Mouse (Mus musculus): Measurements from ENCODE around the gene Gpi1. TPM values are rescaled to one million over a fixed set of nuclear protein-coding genes. Genes with fewer than 3 reads are reported as not detected.

Gpi1 gene
- polyA plus RNA-seq, 1 experiment from 2014 or later: 179 TPM

GRCm38 (mm10) chr7:34250738-34251137 is 20.6 kb upstream of the Gpi1 start, which contains the start of gene Gm6096:
Gm6096 (plus strand) TSS chr7:34251038.
- H3K36me3 ChIP-seq (ENCODE audit: control insufficient read depth, insufficient read depth): peaks cover 69% of the 10 kb centered on the region
- no peak for ATAC-seq
- WGBS: 94% methylated on average over 7 of the region's 7 CpGs
- H3K9ac ChIP-seq (ENCODE audit: low read depth, low read length): no peak within 1 kb of the TSS
- no peak within 1 kb of the TSS for H3K4me3 ChIP-seq (ENCODE audit: low read depth, low read length)
- no peak for TF ChIP-seq CTCF (IDR thresholded peaks at IDR 0.05; ENCODE audit: low read depth)
- H3K27ac ChIP-seq (ENCODE audit: low read depth, low read length): no peak within 1 kb of the TSS
- H3K4me2 ChIP-seq (replicated peaks; ENCODE audit: low read depth): no peak within 1 kb of the TSS
- no peaks in the 10 kb centered on the region for H3K9me3 ChIP-seq (ENCODE audit: control insufficient read depth)
- no peaks in the 10 kb centered on the region for H3K4me1 ChIP-seq (replicated peaks; ENCODE audit: control insufficient read depth, insufficient read depth, low read length)
- H3K27me3 ChIP-seq (replicated peaks; ENCODE audit: control insufficient read depth, insufficient read depth, low read length): no peaks in the 10 kb centered on the region

GRCm38 (mm10) chr7:34246870-34247499 is 16.8 kb upstream of the Gpi1 start:
- ATAC-seq: no peak
- no peak for TF ChIP-seq CTCF (IDR thresholded peaks at IDR 0.05; ENCODE audit: low read depth)
- Histone ChIP-seq H3K27ac (ENCODE audit: low read depth, low read length) (no peak overlapping the region), H3K36me3 (ENCODE audit: control insufficient read depth, insufficient read depth) (peaks cover 73% of the 10 kb centered on the region), H3K9ac (ENCODE audit: low read depth, low read length) (no peak overlapping the region), H3K4me3 (ENCODE audit: low read depth, low read length) (no peak overlapping the region), H3K4me1 (replicated peaks; ENCODE audit: control insufficient read depth, insufficient read depth, low read length) (no peaks in the 10 kb centered on the region), H3K27me3 (replicated peaks; ENCODE audit: control insufficient read depth, insufficient read depth, low read length) (no peaks in the 10 kb centered on the region), H3K4me2 (replicated peaks; ENCODE audit: low read depth) (no peak overlapping the region), H3K9me3 (ENCODE audit: control insufficient read depth) (no peaks in the 10 kb centered on the region)
- 84% methylated on average over 3 of the region's 3 CpGs for WGBS

GRCm38 (mm10) chr7:34242176-34242575 is 12.0 kb upstream of the Gpi1 start:
- ATAC-seq: no peak
- H3K4me3 ChIP-seq (ENCODE audit: low read depth, low read length): no peak overlapping the region
- WGBS: 95% methylated on average over 11 of the region's 11 CpGs
- no peak overlapping the region for H3K4me2 ChIP-seq (replicated peaks; ENCODE audit: low read depth)
- H3K4me1 ChIP-seq (replicated peaks; ENCODE audit: control insufficient read depth, insufficient read depth, low read length): no peaks in the 10 kb centered on the region
- H3K9ac ChIP-seq (ENCODE audit: low read depth, low read length): no peak overlapping the region
- TF ChIP-seq CTCF (IDR thresholded peaks at IDR 0.05; ENCODE audit: low read depth): no peak
- no peaks in the 10 kb centered on the region for H3K27me3 ChIP-seq (replicated peaks; ENCODE audit: control insufficient read depth, insufficient read depth, low read length)
- H3K36me3 ChIP-seq (ENCODE audit: control insufficient read depth, insufficient read depth): peaks cover 76% of the 10 kb centered on the region
- no peaks in the 10 kb centered on the region for H3K9me3 ChIP-seq (ENCODE audit: control insufficient read depth)
- no peak overlapping the region for H3K27ac ChIP-seq (ENCODE audit: low read depth, low read length)

GRCm38 (mm10) chr7:34238086-34238485 is 8.0 kb upstream of the Gpi1 start:
- H3K9ac ChIP-seq (ENCODE audit: low read depth, low read length): no peak overlapping the region
- no peak overlapping the region for H3K27ac ChIP-seq (ENCODE audit: low read depth, low read length)
- no peaks in the 10 kb centered on the region for H3K9me3 ChIP-seq (ENCODE audit: control insufficient read depth)
- TF ChIP-seq CTCF (IDR thresholded peaks at IDR 0.05; ENCODE audit: low read depth): no peak
- 90% methylated on average over 5 of the region's 5 CpGs for WGBS
- H3K36me3 ChIP-seq (ENCODE audit: control insufficient read depth, insufficient read depth): peaks cover 50% of the 10 kb centered on the region
- H3K27me3 ChIP-seq (replicated peaks; ENCODE audit: control insufficient read depth, insufficient read depth, low read length): no peaks in the 10 kb centered on the region
- no peaks in the 10 kb centered on the region for H3K4me1 ChIP-seq (replicated peaks; ENCODE audit: control insufficient read depth, insufficient read depth, low read length)
- H3K4me2 ChIP-seq (replicated peaks; ENCODE audit: low read depth): no peak overlapping the region
- no peak overlapping the region for H3K4me3 ChIP-seq (ENCODE audit: low read depth, low read length)
- ATAC-seq: no peak

- WGBS: 86% methylated on average over 5 of the region's 5 CpGs
- H3K9me3 ChIP-seq (ENCODE audit: control insufficient read depth): no peaks in the 10 kb centered on the region
- peaks cover 30% of the 10 kb centered on the region for H3K36me3 ChIP-seq (ENCODE audit: control insufficient read depth, insufficient read depth)
- H3K4me3 ChIP-seq (ENCODE audit: low read depth, low read length): no peak overlapping the region
- ATAC-seq: no peak
- no peak for TF ChIP-seq CTCF (IDR thresholded peaks at IDR 0.05; ENCODE audit: low read depth)
- no peak overlapping the region for H3K4me2 ChIP-seq (replicated peaks; ENCODE audit: low read depth)
- no peaks in the 10 kb centered on the region for H3K4me1 ChIP-seq (replicated peaks; ENCODE audit: control insufficient read depth, insufficient read depth, low read length)
- H3K27me3 ChIP-seq (replicated peaks; ENCODE audit: control insufficient read depth, insufficient read depth, low read length): no peaks in the 10 kb centered on the region
- no peak overlapping the region for H3K27ac ChIP-seq (ENCODE audit: low read depth, low read length)
- H3K9ac ChIP-seq (ENCODE audit: low read depth, low read length): no peak overlapping the region
Measured at GRCm38 (mm10) chr7:34235602-34236001, 5.5 kb upstream of the Gpi1 start.

- WGBS: 1% methylated on average over 17 of the region's 17 CpGs
- no peaks in the 10 kb centered on the region for H3K9me3 ChIP-seq (ENCODE audit: control insufficient read depth)
- no peak for TF ChIP-seq CTCF (IDR thresholded peaks at IDR 0.05; ENCODE audit: low read depth)
- no peak for ATAC-seq
- peak overlapping the region; percentile 81 for H3K27ac ChIP-seq (ENCODE audit: low read depth, low read length)
- H3K9ac ChIP-seq (ENCODE audit: low read depth, low read length): no peak overlapping the region
- peak overlapping the region; percentile 66 for H3K4me2 ChIP-seq (replicated peaks; ENCODE audit: low read depth)
- peak overlapping the region; percentile 49 for H3K4me3 ChIP-seq (ENCODE audit: low read depth, low read length)
- peaks cover 25% of the 10 kb centered on the region for H3K36me3 ChIP-seq (ENCODE audit: control insufficient read depth, insufficient read depth)
- H3K27me3 ChIP-seq (replicated peaks; ENCODE audit: control insufficient read depth, insufficient read depth, low read length): no peaks in the 10 kb centered on the region
- no peaks in the 10 kb centered on the region for H3K4me1 ChIP-seq (replicated peaks; ENCODE audit: control insufficient read depth, insufficient read depth, low read length)
Measured at GRCm38 (mm10) chr7:34234610-34235561, 4.8 kb upstream of the Gpi1 start.

All from intestine, postnatal 0 days (tissue).